Mouse (Mus musculus): Measurements from ENCODE around the gene Tmem255b. TPM values are rescaled to one million over a fixed set of nuclear protein-coding genes. Genes with fewer than 3 reads are reported as not detected.

Gene Tmem255b
- polyA plus RNA-seq, 1 experiment: 1.1 TPM

DNA sequence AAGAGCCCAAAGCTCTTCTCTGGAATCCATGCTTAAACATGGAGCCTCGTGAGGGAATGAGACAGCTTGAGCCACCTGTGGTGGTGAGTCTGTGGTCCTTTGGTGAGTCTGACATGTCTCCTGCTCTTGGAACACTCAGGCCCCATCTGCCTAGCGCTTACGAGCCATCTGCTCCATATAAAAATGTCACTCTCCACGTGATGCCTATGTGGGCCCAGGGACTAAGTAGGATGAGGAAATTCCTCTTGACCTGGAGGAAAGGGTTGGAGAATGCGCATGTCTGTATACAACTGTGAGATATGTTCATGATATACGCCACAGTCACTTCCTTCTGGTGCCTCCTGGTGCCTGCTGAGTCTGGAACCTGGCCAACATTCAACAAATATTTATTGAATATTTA is 77.7 kb downstream of the Tmem255b start:
- no peak overlapping the region for H3K27ac ChIP-seq (ENCODE audit: insufficient read depth, low read length)
- no peak overlapping the region for H3K4me3 ChIP-seq (ENCODE audit: extremely low read depth, insufficient read depth, insufficient read length)
- H3K27me3 ChIP-seq (ENCODE audit: control insufficient read depth, insufficient read depth, low read length): no peaks in the 10 kb centered on the region
- H3K36me3 ChIP-seq (ENCODE audit: control insufficient read depth, insufficient read depth, low read length): no peaks in the 10 kb centered on the region
- TF ChIP-seq POLR2A (IDR thresholded peaks at IDR 0.05; ENCODE audit: low read depth, low read length) (no peak), CTCF (IDR thresholded peaks at IDR 0.05; ENCODE audit: extremely low read depth, insufficient read depth, insufficient read length, insufficient replicate concordance) (no peak)
- WGBS: 66% methylated on average over 6 of the region's 6 CpGs
- H3K4me1 ChIP-seq (ENCODE audit: control insufficient read depth, insufficient read depth, insufficient read length): no peaks in the 10 kb centered on the region
- no peak for DNase-seq (ENCODE audit: low read depth in 1 of 2, low spot score in 2 of 2)

DNA sequence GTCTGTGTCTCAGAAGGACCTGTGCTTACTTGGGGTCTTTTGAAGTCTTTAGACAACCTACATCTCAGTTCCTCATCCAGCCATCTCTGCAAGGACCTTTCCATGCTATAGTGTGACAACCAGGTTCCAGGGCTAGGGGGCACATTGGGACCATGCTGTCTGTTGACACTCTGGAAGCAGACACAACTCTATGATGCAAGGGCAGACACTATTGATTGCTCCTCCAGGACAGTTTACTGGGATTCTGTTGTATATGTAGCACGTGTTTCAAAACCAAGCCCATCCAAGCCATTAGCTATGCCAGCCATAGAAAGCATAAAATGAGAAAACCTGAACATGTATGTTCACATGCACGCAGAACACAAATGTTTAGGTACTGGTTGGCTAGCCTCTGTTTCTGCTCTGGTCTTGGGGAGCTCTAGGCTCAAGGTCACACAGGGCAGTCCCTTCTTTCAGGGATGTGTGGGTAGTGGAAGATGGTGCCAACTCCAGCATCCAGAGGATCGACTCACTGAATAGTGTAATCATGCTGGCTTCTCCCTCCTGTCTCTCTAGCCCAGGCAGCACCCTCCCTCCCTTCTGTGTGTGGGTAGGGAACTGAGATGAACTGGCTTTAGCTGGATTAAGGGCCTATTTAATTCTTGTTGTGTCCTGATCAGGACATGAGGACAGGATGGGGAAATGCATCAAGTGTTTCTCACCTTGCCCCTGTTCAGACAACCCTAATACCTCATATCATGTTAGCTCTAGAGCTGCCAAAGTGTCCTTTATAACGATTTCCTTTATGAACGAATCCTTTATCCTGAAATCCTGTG is 78.8 kb downstream of the Tmem255b start:
- no peaks in the 10 kb centered on the region for H3K27me3 ChIP-seq (ENCODE audit: control insufficient read depth, insufficient read depth, low read length)
- 85% methylated on average over 5 of the region's 5 CpGs for WGBS
- no peak for DNase-seq (ENCODE audit: low read depth in 1 of 2, low spot score in 2 of 2)

DNA sequence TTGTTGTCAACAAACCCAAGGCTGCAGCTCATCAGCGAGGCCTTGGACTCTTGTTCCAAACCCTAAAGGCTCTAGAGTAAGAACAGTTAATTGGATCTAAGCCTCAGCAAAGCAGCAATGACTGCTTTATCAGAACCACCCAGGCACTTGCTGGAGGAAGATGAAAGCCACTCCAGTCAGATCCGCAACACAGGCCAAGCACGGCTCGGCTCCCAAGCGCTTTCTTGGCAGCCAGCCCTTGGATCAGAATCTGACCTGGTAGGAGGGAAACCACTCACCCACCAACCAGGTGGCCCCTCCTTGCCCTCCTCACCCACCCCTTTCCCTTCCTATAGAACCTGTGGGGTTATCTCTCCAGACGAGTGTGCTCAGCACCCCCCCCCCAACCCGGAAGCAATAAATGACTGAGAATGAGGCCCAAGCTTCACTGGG is 81.0 kb downstream of the Tmem255b start:
- Histone ChIP-seq H3K4me3 (ENCODE audit: extremely low read depth, insufficient read depth, insufficient read length) (no peak overlapping the region), H3K27ac (ENCODE audit: insufficient read depth, low read length) (no peak overlapping the region), H3K27me3 (ENCODE audit: control insufficient read depth, insufficient read depth, low read length) (no peaks in the 10 kb centered on the region), H3K36me3 (ENCODE audit: control insufficient read depth, insufficient read depth, low read length) (no peaks in the 10 kb centered on the region), H3K4me1 (ENCODE audit: control insufficient read depth, insufficient read depth, insufficient read length) (no peaks in the 10 kb centered on the region)
- 71% methylated on average over 7 of the region's 7 CpGs for WGBS
- TF ChIP-seq POLR2A (IDR thresholded peaks at IDR 0.05; ENCODE audit: low read depth, low read length): no peak
- DNase-seq (ENCODE audit: low read depth in 1 of 2, low spot score in 2 of 2): no peak

More for the DNA sequence above, 78.8 kb downstream of the Tmem255b start:
- Histone ChIP-seq H3K27ac (ENCODE audit: insufficient read depth, low read length) (no peak overlapping the region), H3K4me1 (ENCODE audit: control insufficient read depth, insufficient read depth, insufficient read length) (no peaks in the 10 kb centered on the region), H3K36me3 (ENCODE audit: control insufficient read depth, insufficient read depth, low read length) (no peaks in the 10 kb centered on the region), H3K4me3 (ENCODE audit: extremely low read depth, insufficient read depth, insufficient read length) (no peak overlapping the region)
- TF ChIP-seq CTCF (IDR thresholded peaks at IDR 0.05; ENCODE audit: extremely low read depth, insufficient read depth, insufficient read length, insufficient replicate concordance) (no peak), POLR2A (IDR thresholded peaks at IDR 0.05; ENCODE audit: low read depth, low read length) (no peak)

DNA sequence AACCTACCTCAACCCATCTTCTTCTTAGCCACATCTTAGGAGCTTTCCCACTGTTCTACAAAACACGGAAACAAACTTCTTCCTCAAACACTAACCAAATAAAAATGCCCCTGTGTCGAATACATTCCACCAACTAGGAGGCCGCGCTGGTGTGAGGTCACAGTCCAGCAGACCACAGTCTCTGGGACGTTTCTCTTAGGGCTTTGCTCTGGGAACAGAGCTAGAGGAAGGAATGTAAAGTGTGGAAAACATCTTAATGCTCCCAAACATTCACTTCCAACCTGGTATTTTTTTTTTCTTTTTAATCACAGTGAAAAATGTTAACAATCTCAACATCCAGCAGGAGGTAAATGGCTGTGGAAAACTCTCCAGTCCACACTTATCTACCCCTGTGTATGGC is 81.7 kb downstream of the Tmem255b start:
- WGBS: 31% methylated on average over 5 of the region's 5 CpGs
- H3K27ac ChIP-seq (ENCODE audit: insufficient read depth, low read length): no peak overlapping the region
- no peaks in the 10 kb centered on the region for H3K36me3 ChIP-seq (ENCODE audit: control insufficient read depth, insufficient read depth, low read length)
- no peaks in the 10 kb centered on the region for H3K4me1 ChIP-seq (ENCODE audit: control insufficient read depth, insufficient read depth, insufficient read length)
- no peak for TF ChIP-seq POLR2A (IDR thresholded peaks at IDR 0.05; ENCODE audit: low read depth, low read length)
- no peak for DNase-seq (ENCODE audit: low read depth in 1 of 2, low spot score in 2 of 2)
- no peak overlapping the region for H3K4me3 ChIP-seq (ENCODE audit: extremely low read depth, insufficient read depth, insufficient read length)
- no peaks in the 10 kb centered on the region for H3K27me3 ChIP-seq (ENCODE audit: control insufficient read depth, insufficient read depth, low read length)

DNA sequence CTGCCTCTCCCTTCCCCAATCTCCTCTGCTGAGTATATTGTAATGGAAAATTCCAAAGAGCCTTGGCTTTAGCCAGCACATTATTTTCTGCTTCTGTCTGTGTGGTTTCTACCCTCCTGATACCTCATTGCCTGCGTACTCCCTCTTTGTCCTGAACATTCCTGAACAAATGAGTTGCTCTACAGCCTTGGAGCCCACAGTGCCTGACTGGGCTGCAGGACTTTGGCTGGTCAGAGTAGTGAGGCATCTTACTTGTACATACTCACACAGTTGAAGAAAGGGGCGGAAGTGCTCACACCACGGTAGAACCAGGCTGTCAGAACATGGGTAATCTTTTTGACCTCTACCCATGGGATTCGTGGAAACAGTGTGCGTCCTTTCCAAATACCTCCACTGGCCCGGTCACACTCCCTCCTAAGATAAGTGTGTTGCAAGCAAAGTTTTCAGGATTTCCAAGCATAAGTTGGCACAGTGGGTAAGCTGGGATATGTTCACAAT is 82.3 kb downstream of the Tmem255b start:
- no peak for DNase-seq (ENCODE audit: low read depth in 1 of 2, low spot score in 2 of 2)
- Histone ChIP-seq H3K27ac (ENCODE audit: insufficient read depth, low read length) (no peak overlapping the region), H3K4me1 (ENCODE audit: control insufficient read depth, insufficient read depth, insufficient read length) (no peaks in the 10 kb centered on the region), H3K36me3 (ENCODE audit: control insufficient read depth, insufficient read depth, low read length) (no peaks in the 10 kb centered on the region), H3K4me3 (ENCODE audit: extremely low read depth, insufficient read depth, insufficient read length) (no peak overlapping the region), H3K27me3 (ENCODE audit: control insufficient read depth, insufficient read depth, low read length) (no peaks in the 10 kb centered on the region)
- TF ChIP-seq CTCF (IDR thresholded peaks at IDR 0.05; ENCODE audit: extremely low read depth, insufficient read depth, insufficient read length, insufficient replicate concordance): no peak
- WGBS: 94% methylated on average over 6 of the region's 6 CpGs

Other genes with a start within 250 kb of the Tmem255b start
- gene Grtp1, start 234.6 kb upstream of the Tmem255b start, polyA plus RNA-seq (2012; rRNA removed): 1.1 and 1.6 TPM in 2 replicates
- gene Adprhl1, start 181.0 kb upstream of the Tmem255b start, polyA plus RNA-seq (2012; rRNA removed): 0.18 TPM in 1 of 2 replicates, not detected in the other
- gene Dcun1d2, start 147.1 kb upstream of the Tmem255b start, polyA plus RNA-seq (2012; rRNA removed): 13.2 and 13.3 TPM in 2 replicates
- gene Tmco3, start 147.0 kb upstream of the Tmem255b start, polyA plus RNA-seq (2012; rRNA removed): 10.5 and 12.0 TPM in 2 replicates
- gene Tfdp1, start 96.4 kb upstream of the Tmem255b start, polyA plus RNA-seq (2012; rRNA removed): 22.8 and 24.1 TPM in 2 replicates
- 0.06 and 0.08 TPM in 2 replicates for gene Atp4b, start 38.4 kb upstream of the Tmem255b start, polyA plus RNA-seq (2012; rRNA removed)
- gene Grk1, start 30.1 kb upstream of the Tmem255b start, polyA plus RNA-seq (2012; rRNA removed): not detected in 2 replicates
- 54.0 and 68.1 TPM in 2 replicates for gene Gas6, start 59.3 kb downstream of the Tmem255b start, polyA plus RNA-seq (2012; rRNA removed)
- gene 1700029H14Rik, start 127.3 kb downstream of the Tmem255b start, polyA plus RNA-seq (2012; rRNA removed): 0.19 and 0.22 TPM in 2 replicates
- 98.7 and 123 TPM in 2 replicates for gene Rasa3, start 242.4 kb downstream of the Tmem255b start, polyA plus RNA-seq (2012; rRNA removed)

Measured in spleen, adult 2 months (tissue).